Mouse (Mus musculus) forebrain, embryonic 16.5 days (tissue): ENCODE measurements around the gene Rgma. TPM values are rescaled to one million over a fixed set of nuclear protein-coding genes. Genes with fewer than 3 reads are reported as not detected.

Experiments used
- ATAC-seq: fragments of 200-750 bp; cut with Nextera tagmentation; 2 replicates; pipeline ENCODE4 v1.8.0; 2017; ENCODE audit warnings: mild to moderate bottlenecking, moderate library complexity
- H3K27ac ChIP-seq: fragments of 300-500 bp; sonication (generic); 2 replicates; pipeline ENCODE4 v1.5.1; 2014; ENCODE audit warnings: low read length, control low read depth
- H3K27me3 ChIP-seq: fragments of 300-500 bp; sonication (generic); replicated peaks from 2 replicates; pipeline ENCODE4 v1.6.1; 2014; ENCODE audit warnings: low read length; ENCODE audit not compliant: control insufficient read depth, insufficient read depth
- H3K36me3 ChIP-seq: fragments of 300-500 bp; sonication (generic); 2 replicates; pipeline ENCODE4 v1.6.1; 2014; ENCODE audit not compliant: control insufficient read depth, insufficient read depth
- H3K4me1 ChIP-seq: fragments of 300-500 bp; sonication (generic); replicated peaks from 2 replicates; pipeline ENCODE4 v1.6.1; 2014; ENCODE audit warnings: low read length; ENCODE audit not compliant: control insufficient read depth, insufficient read depth
- H3K4me2 ChIP-seq: fragments of 300-500 bp; sonication (generic); 2 replicates; pipeline ENCODE4 v1.6.1; 2014; ENCODE audit warnings: mild to moderate bottlenecking, low read length, control low read depth
- H3K4me3 ChIP-seq: fragments of 300-500 bp; sonication (generic); replicated peaks from 2 replicates; pipeline ENCODE4 v1.5.1; 2014; ENCODE audit warnings: mild to moderate bottlenecking, low read length, control low read depth
- H3K9ac ChIP-seq: fragments of 300-500 bp; sonication (generic); replicated peaks from 2 replicates; pipeline ENCODE4 v1.6.1; 2014; ENCODE audit warnings: low read depth, low read length, control low read depth
- H3K9me3 ChIP-seq: fragments of 300-500 bp; sonication (generic); 2 replicates; pipeline ENCODE4 v1.6.1; 2016; ENCODE audit warnings: low read length; ENCODE audit not compliant: control insufficient read depth
- WGBS: fragments of 180-500 bp; shearing (Covaris S2); extraction: QIAGEN DNeasy Blood & Tissue Kit; methylation state at CpG from one replicate; pipeline ENCODE4 v1.1.7; 2014; 5-methylcytosine and 5-hydroxymethylcytosine counted together
- polyA plus RNA-seq: library from polyadenylated mRNA; unstranded; fragments of >200 nt; fragmentation: Nextera tagmentation; extraction: Ambion mirVana; gene quantifications from 2 replicates; pipeline ENCODE4 v1.2.1, GENCODE M21; 2015

Gene Rgma
- polyA plus RNA-seq, 1 experiment from 2014 or later: 22.2 TPM

GRCm38 (mm10) chr7:73422223-73423113 lies 47.2 kb downstream of the Rgma start:
- no peak overlapping the region for H3K9ac ChIP-seq
- H3K4me1 ChIP-seq: peaks cover 27% of the 10 kb centered on the region
- H3K36me3 ChIP-seq: peaks cover 8% of the 10 kb centered on the region
- H3K4me3 ChIP-seq: no peak overlapping the region
- no peaks in the 10 kb centered on the region for H3K9me3 ChIP-seq
- peak; percentile 51 for ATAC-seq
- no peaks in the 10 kb centered on the region for H3K27me3 ChIP-seq
- peak overlapping the region; percentile 17 for H3K27ac ChIP-seq
- WGBS: 23% methylated on average over 12 of the region's 12 CpGs
- no peak overlapping the region for H3K4me2 ChIP-seq

GRCm38 (mm10) chr7:73423236-73423635 lies 47.9 kb downstream of the Rgma start:
- Histone ChIP-seq H3K27me3 (no peaks in the 10 kb centered on the region), H3K9ac (no peak overlapping the region), H3K36me3 (peaks cover 11% of the 10 kb centered on the region), H3K4me3 (no peak overlapping the region), H3K4me1 (peaks cover 27% of the 10 kb centered on the region), H3K4me2 (no peak overlapping the region), H3K9me3 (no peaks in the 10 kb centered on the region), H3K27ac (no peak overlapping the region)
- 75% methylated on average over 13 of the region's 13 CpGs for WGBS
- ATAC-seq: no peak

GRCm38 (mm10) chr7:73424243-73424642 lies 48.9 kb downstream of the Rgma start:
- peaks cover 16% of the 10 kb centered on the region for H3K36me3 ChIP-seq
- H3K4me3 ChIP-seq: no peak overlapping the region
- no peak for ATAC-seq
- no peaks in the 10 kb centered on the region for H3K27me3 ChIP-seq
- H3K9me3 ChIP-seq: no peaks in the 10 kb centered on the region
- 38% methylated on average over 3 of the region's 3 CpGs for WGBS
- H3K27ac ChIP-seq: 0 out of 2 replicates have a peak overlapping the region, but pooled peaks have one; percentile 3
- H3K4me2 ChIP-seq: no peak overlapping the region
- peaks cover 21% of the 10 kb centered on the region for H3K4me1 ChIP-seq
- no peak overlapping the region for H3K9ac ChIP-seq

GRCm38 (mm10) chr7:73424705-73425104 lies 49.4 kb downstream of the Rgma start:
- H3K9ac ChIP-seq: no peak overlapping the region
- H3K27ac ChIP-seq: peak overlapping the region; percentile 0; the same call in 1 of the 2 replicates
- H3K27me3 ChIP-seq: no peaks in the 10 kb centered on the region
- H3K4me2 ChIP-seq: no peak overlapping the region
- no peaks in the 10 kb centered on the region for H3K9me3 ChIP-seq
- peaks cover 20% of the 10 kb centered on the region for H3K4me1 ChIP-seq
- 35% methylated on average over 3 of the region's 3 CpGs for WGBS
- peaks cover 20% of the 10 kb centered on the region for H3K36me3 ChIP-seq
- no peak overlapping the region for H3K4me3 ChIP-seq
- no peak for ATAC-seq

- H3K36me3 ChIP-seq: peaks cover 21% of the 10 kb centered on the region
- ATAC-seq: no peak
Measured at GRCm38 (mm10) chr7:73425451-73425850, 50.1 kb downstream of the Rgma start.

GRCm38 (mm10) chr7:73426235-73426634 lies 50.9 kb downstream of the Rgma start:
- Histone ChIP-seq H3K9me3 (no peaks in the 10 kb centered on the region), H3K4me1 (peaks cover 16% of the 10 kb centered on the region), H3K4me2 (no peak overlapping the region), H3K27ac (no peak overlapping the region), H3K9ac (no peak overlapping the region), H3K27me3 (no peaks in the 10 kb centered on the region), H3K36me3 (peaks cover 21% of the 10 kb centered on the region), H3K4me3 (no peak overlapping the region)
- WGBS: 65% methylated on average over 3 of the region's 3 CpGs
- ATAC-seq: no peak

More at GRCm38 (mm10) chr7:73425451-73425850, 50.1 kb downstream of the Rgma start:
- Histone ChIP-seq H3K27me3 (no peaks in the 10 kb centered on the region), H3K27ac (no peak overlapping the region), H3K9ac (no peak overlapping the region), H3K4me3 (no peak overlapping the region), H3K4me2 (no peak overlapping the region), H3K4me1 (peaks cover 19% of the 10 kb centered on the region), H3K9me3 (no peaks in the 10 kb centered on the region)
- WGBS: 91% methylated on average over 7 of the region's 7 CpGs

- H3K4me2 ChIP-seq: no peak overlapping the region
- H3K9ac ChIP-seq: no peak overlapping the region
Measured at GRCm38 (mm10) chr7:73426752-73427386, 51.6 kb downstream of the Rgma start.

GRCm38 (mm10) chr7:73427794-73428193 lies 52.5 kb downstream of the Rgma start:
- no peak for ATAC-seq
- Histone ChIP-seq H3K4me1 (0 out of 2 replicates have a peak, but pooled peaks cover 6% of the 10 kb centered on the region), H3K36me3 (peaks cover 21% of the 10 kb centered on the region), H3K4me3 (no peak overlapping the region), H3K9ac (no peak overlapping the region), H3K27ac (no peak overlapping the region), H3K27me3 (no peaks in the 10 kb centered on the region), H3K9me3 (no peaks in the 10 kb centered on the region), H3K4me2 (no peak overlapping the region)
- WGBS: 98% methylated on average over 6 of the region's 6 CpGs

More at GRCm38 (mm10) chr7:73426752-73427386, 51.6 kb downstream of the Rgma start:
- Histone ChIP-seq H3K27ac (no peak overlapping the region), H3K4me1 (peaks cover 10% of the 10 kb centered on the region), H3K4me3 (no peak overlapping the region), H3K27me3 (no peaks in the 10 kb centered on the region), H3K36me3 (peaks cover 21% of the 10 kb centered on the region), H3K9me3 (no peaks in the 10 kb centered on the region)
- 85% methylated on average over 8 of the region's 8 CpGs for WGBS
- ATAC-seq: no peak

GRCm38 (mm10) chr7:73428525-73428924 lies 53.2 kb downstream of the Rgma start:
- Histone ChIP-seq H3K9me3 (no peaks in the 10 kb centered on the region), H3K36me3 (peaks cover 21% of the 10 kb centered on the region), H3K27ac (no peak overlapping the region), H3K4me3 (no peak overlapping the region), H3K4me1 (0 out of 2 replicates have a peak, but pooled peaks cover 6% of the 10 kb centered on the region), H3K27me3 (no peaks in the 10 kb centered on the region), H3K9ac (no peak overlapping the region), H3K4me2 (no peak overlapping the region)
- 91% methylated on average over 3 of the region's 3 CpGs for WGBS
- ATAC-seq: no peak
